Mouse (Mus musculus) neutrophil, adult 59 days (primary cell): Measurements from ENCODE around the gene Gm6526. TPM values are rescaled to one million over a fixed set of nuclear protein-coding genes. Genes with fewer than 3 reads are reported as not detected.

ENCODE experiments used
- total RNA-seq, 2 experiments: library from RNA; stranded (reverse); gene quantifications; 1 replicate in 1 of 2; 2 replicates in 1 of 2; pipeline ENCODE4 v1.2.4; 2023

Gene Gm6526
- total RNA-seq = not detected

DNA sequence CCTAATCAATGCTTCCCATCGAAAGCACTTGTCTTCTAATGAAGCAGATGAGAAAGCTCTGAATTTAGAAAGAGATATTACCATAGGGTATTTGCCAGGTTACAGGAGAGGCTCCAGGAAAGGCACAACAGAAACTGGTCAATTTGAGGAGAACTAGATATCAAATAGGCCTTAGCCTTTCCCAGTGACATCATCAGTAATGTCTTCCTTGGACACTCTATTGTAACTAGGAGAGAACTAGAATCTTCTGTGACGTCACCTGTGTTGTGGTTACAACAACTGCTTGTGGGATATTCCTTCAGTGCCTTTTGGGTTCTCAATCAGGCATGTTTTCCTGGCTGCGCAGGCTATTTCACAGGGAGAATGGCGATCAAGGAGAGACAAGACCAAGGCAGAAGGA is at the start of gene Gm6526:
Gm6526 (plus strand) TSS at position 301 of the 400 bp plus-strand sequence.

DNA sequence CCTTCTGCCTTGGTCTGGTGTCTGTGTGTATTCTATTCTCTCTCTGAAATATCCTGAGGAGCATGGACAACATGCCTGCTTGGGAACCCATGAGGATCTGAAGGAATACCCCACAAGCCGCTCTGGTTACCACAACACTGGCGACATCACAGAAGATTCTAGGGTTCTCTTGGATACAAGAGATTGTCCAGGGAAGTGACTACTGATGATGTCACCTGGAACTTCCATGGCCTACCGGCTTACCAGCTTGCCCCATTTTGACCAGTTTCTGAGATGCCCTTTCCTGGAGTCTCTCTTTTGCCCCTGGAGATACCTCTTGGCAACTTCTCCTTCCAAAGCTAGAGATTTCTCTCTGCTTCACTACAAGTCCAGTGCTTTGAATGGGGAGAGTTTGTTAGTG is 20.3 kb upstream of the Gm6526 start, which contains the start of gene Gm16506:
Gm16506 (minus strand) TSS at position 101 of the 400 bp plus-strand sequence.

DNA sequence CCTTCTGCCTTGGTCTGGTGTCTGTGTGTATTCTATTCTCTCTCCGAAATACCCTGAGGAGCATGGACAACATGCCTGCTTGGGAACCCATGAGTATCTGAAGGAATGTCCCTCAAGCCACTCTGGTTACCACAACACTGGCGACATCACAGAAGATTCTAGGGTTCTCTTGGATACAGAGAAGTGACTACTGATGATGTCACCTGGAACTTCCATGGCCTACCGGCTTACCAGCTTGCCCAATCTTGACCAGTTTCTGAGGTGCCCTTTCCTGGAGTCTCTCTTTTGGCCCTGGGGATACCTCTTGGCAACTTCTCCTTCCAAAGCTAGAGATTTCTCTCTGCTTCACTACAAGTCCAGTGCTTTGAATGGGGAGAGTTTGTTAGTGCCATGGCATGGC is 37.0 kb downstream of the Gm6526 start, which contains the start of gene Gm8180:
Gm8180 (minus strand) TSS at position 101 of the 400 bp plus-strand sequence.

Other genes starting within 250 kb of the Gm6526 start
- gene Gm5799, start 204.3 kb upstream of the Gm6526 start, total RNA-seq = not detected
- gene Gm17654, start 168.7 kb upstream of the Gm6526 start, total RNA-seq = not detected
- not detected for gene Gm10375, start 139.9 kb upstream of the Gm6526 start, total RNA-seq
- gene Gm8165, start 70.7 kb upstream of the Gm6526 start, total RNA-seq = not detected
- under 1 TPM; 0.49 to 0.71 TPM for gene Gm7324, start 50.0 kb upstream of the Gm6526 start, total RNA-seq
- gene Gm16506, start 20.4 kb upstream of the Gm6526 start, total RNA-seq = not detected
- not detected for gene Gm8180, start 36.9 kb downstream of the Gm6526 start, total RNA-seq
- 10 to 100 TPM; 41.3 to 66.3 TPM for gene Ear1, start 127.7 kb downstream of the Gm6526 start, total RNA-seq
- not detected for gene Ear10, start 175.7 kb downstream of the Gm6526 start, total RNA-seq
- gene Gm8113, start 177.5 kb downstream of the Gm6526 start, total RNA-seq = 1 to 10 TPM; 1.3 to 1.7 TPM
- not detected for gene Ang5, start 209.2 kb downstream of the Gm6526 start, total RNA-seq